Mouse (Mus musculus) hindbrain, embryonic 16.5 days (tissue): ENCODE measurements around the gene Siglec1. TPM values are rescaled to one million over a fixed set of nuclear protein-coding genes. Genes with fewer than 3 reads are reported as not detected.
"Not testable (repeated sequence)": the region's sequence is repeated elsewhere in the genome, so short reads cannot be mapped to it uniquely, and the experiment has no call there.

Source experiments
- ATAC-seq: fragments of 200-750 bp; cut with Nextera tagmentation; 2 replicates; pipeline ENCODE4 v1.8.0; 2017; ENCODE audit warnings: moderate TSS enrichment, moderate library complexity
- H3K27ac ChIP-seq: fragments of 300-500 bp; sonication (generic); 2 replicates; pipeline ENCODE4 v1.5.1; 2014; ENCODE audit warnings: low read depth, mild to moderate bottlenecking, control low read depth, low read length, moderate library complexity
- H3K27me3 ChIP-seq: fragments of 300-500 bp; sonication (generic); replicated peaks from 2 replicates; pipeline ENCODE4 v1.6.1; 2014; ENCODE audit warnings: low read length; ENCODE audit not compliant: control insufficient read depth, insufficient read depth
- H3K36me3 ChIP-seq: fragments of 300-500 bp; sonication (generic); 2 replicates; pipeline ENCODE4 v1.6.1; 2014; ENCODE audit warnings: mild to moderate bottlenecking, low read length, moderate library complexity, mixed read lengths; ENCODE audit not compliant: control insufficient read depth, insufficient read depth
- H3K4me1 ChIP-seq: fragments of 300-500 bp; sonication (generic); 2 replicates; pipeline ENCODE4 v1.6.1; 2014; ENCODE audit warnings: low read depth, low read length; ENCODE audit not compliant: control insufficient read depth, insufficient read depth
- H3K4me2 ChIP-seq: fragments of 300-500 bp; sonication (generic); 2 replicates; pipeline ENCODE4 v1.6.1; 2014; ENCODE audit warnings: mild to moderate bottlenecking, low read length, control low read depth, moderate library complexity
- H3K4me3 ChIP-seq: fragments of 300-500 bp; sonication (generic); 2 replicates; pipeline ENCODE4 v1.5.1; 2014; ENCODE audit warnings: mild to moderate bottlenecking, low read length, control low read depth, moderate library complexity
- H3K9ac ChIP-seq: fragments of 300-500 bp; sonication (generic); 2 replicates; pipeline ENCODE4 v1.6.1; 2014; ENCODE audit warnings: low read depth, mild to moderate bottlenecking, control low read depth, low read length, moderate library complexity
- H3K9me3 ChIP-seq: fragments of 300-500 bp; sonication (generic); 2 replicates; pipeline ENCODE4 v1.6.1; 2014; ENCODE audit warnings: mild to moderate bottlenecking, low read length, moderate library complexity; ENCODE audit not compliant: control insufficient read depth
- WGBS: fragments of 180-500 bp; shearing (Covaris S2); extraction: QIAGEN DNeasy Blood & Tissue Kit; methylation state at CpG from one replicate; pipeline ENCODE4 v1.1.7; 2014; 5-methylcytosine and 5-hydroxymethylcytosine counted together
- polyA plus RNA-seq: library from polyadenylated mRNA; unstranded; fragments of >200 nt; fragmentation: Nextera tagmentation; extraction: Ambion mirVana; gene quantifications from 2 replicates; pipeline ENCODE4 v1.2.1, GENCODE M21; 2015

The Siglec1 gene
- polyA plus RNA-seq, 1 experiment from 2014 or later, result 0.15 TPM

GRCm38 (mm10) chr2:131105061-131105460 lies 18.5 kb upstream of the Siglec1 start:
- not testable (repeated sequence) for H3K9ac ChIP-seq, H3K4me3 ChIP-seq, H3K9me3 ChIP-seq, H3K36me3 ChIP-seq, H3K4me2 ChIP-seq, ATAC-seq, H3K27me3 ChIP-seq, H3K27ac ChIP-seq, H3K4me1 ChIP-seq
- WGBS, result 72% methylated on average over 4 of the region's 4 CpGs

- no peak overlapping the region for H3K4me3 ChIP-seq
- no peaks in the 10 kb centered on the region for H3K4me1 ChIP-seq
- H3K27ac ChIP-seq, result no peak overlapping the region
- no peak overlapping the region for H3K4me2 ChIP-seq
- H3K9ac ChIP-seq, result no peak overlapping the region
- WGBS, result 84% methylated on average over 4 of the region's 4 CpGs
- H3K36me3 ChIP-seq, result no peaks in the 10 kb centered on the region
- H3K9me3 ChIP-seq, result no peaks in the 10 kb centered on the region
- ATAC-seq, result no peak
- H3K27me3 ChIP-seq, result no peaks in the 10 kb centered on the region
These were observed 17.5 kb upstream of the Siglec1 start for GRCm38 (mm10) chr2:131104021-131104420.

- Histone ChIP-seq H3K36me3 (no peaks in the 10 kb centered on the region), H3K4me3 (no peak overlapping the region), H3K9me3 (no peaks in the 10 kb centered on the region), H3K4me1 (no peaks in the 10 kb centered on the region), H3K27ac (no peak overlapping the region), H3K4me2 (no peak overlapping the region), H3K27me3 (no peaks in the 10 kb centered on the region), H3K9ac (no peak overlapping the region)
- 57% methylated on average over 3 of the region's 3 CpGs for WGBS
- no peak for ATAC-seq
These were observed 15.0 kb upstream of the Siglec1 start for GRCm38 (mm10) chr2:131101530-131101929.

DNA sequence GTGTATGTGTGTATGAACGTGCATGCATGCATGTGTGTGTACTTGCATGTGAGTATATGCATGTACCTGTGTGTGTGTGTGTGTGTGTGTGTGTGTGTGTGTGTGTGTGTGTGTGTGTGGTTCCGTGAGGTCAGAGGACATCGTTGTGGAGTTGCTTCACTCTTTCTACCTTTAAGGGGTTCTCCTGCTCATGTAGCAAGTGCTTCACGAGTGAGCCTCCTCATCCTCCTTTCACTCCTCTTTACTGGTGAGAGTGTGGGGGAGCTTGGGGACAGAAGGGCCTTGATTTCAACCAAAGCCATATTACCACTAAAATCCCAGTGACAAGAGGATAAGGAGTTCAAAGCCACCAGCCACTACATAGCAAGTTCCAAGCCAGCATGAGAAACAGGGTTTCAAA lies 10.5 kb upstream of the Siglec1 start:
- Histone ChIP-seq H3K27me3 (no peaks in the 10 kb centered on the region), H3K4me3 (no peak overlapping the region), H3K9me3 (no peaks in the 10 kb centered on the region), H3K4me2 (no peak overlapping the region), H3K4me1 (no peaks in the 10 kb centered on the region), H3K27ac (no peak overlapping the region), H3K9ac (no peak overlapping the region), H3K36me3 (no peaks in the 10 kb centered on the region)
- no peak for ATAC-seq
- 77% methylated on average over 4 of the region's 4 CpGs for WGBS

DNA sequence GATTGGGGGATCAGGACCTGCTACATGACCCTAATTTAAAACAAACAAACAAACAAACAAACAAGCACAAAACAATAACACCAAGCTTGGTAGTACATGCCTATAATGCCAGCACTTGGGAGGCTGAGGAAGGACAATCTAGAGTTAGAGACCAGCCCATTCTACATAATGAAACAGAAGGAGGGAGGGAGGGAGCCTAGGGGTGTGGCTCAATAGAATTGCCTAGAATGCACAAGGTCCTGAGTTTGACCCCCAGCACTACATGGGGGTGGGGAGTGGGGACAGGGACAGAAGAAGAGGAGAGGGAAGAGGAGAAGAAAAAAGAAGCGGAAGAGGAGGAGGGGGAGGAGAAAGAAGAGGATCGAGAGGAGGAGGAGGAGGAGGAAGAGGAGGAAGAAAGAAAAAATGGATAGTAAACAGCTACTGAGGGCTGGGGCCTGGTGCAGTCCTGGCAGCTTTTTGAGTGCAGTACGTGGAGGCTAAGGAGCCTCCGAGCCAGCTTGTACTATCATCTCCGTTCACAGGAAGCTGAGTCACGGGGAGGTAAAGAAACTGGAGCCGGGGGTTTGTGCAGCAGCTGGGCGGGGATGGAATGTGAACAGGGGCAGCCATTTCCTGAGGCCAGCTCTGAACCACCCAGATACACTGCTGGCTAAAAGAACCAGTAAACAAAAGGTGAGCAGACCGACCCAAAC lies 9.7 kb upstream of the Siglec1 start:
- no peak overlapping the region for H3K9ac ChIP-seq
- H3K4me1 ChIP-seq, result no peaks in the 10 kb centered on the region
- no peaks in the 10 kb centered on the region for H3K36me3 ChIP-seq
- WGBS, result 15% methylated on average over 9 of the region's 9 CpGs
- no peak overlapping the region for H3K27ac ChIP-seq
- no peaks in the 10 kb centered on the region for H3K27me3 ChIP-seq
- no peaks in the 10 kb centered on the region for H3K9me3 ChIP-seq
- H3K4me2 ChIP-seq, result no peak overlapping the region
- ATAC-seq, result peak; percentile 42
- H3K4me3 ChIP-seq, result no peak overlapping the region

GRCm38 (mm10) chr2:131094823-131095222 lies 8.3 kb upstream of the Siglec1 start:
- Histone ChIP-seq H3K27me3 (no peaks in the 10 kb centered on the region), H3K4me1 (no peaks in the 10 kb centered on the region), H3K27ac (no peak overlapping the region), H3K9me3 (no peaks in the 10 kb centered on the region), H3K4me3 (no peak overlapping the region), H3K9ac (no peak overlapping the region), H3K4me2 (no peak overlapping the region), H3K36me3 (no peaks in the 10 kb centered on the region)
- 0% methylated on average over 1 of the region's 1 CpGs for WGBS
- ATAC-seq, result peak; percentile 73

DNA sequence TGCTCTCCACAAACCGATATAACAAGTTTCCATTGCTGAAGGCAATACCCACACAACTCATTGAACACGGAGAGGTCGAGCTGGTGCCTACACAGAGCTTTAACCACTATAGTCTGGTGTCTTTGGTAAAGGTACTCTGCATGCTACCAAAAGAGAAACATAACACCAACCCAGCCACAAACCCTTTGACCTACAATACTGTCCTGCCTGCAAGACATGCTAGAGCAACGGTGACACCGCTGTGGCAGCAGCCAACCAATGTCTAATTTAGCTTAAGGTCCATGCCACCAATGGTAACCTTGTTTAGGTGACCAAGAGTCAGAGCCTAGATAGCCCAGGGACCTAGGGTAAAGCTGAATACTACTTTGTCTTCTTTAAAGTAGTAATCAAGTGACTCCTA lies 7.0 kb upstream of the Siglec1 start:
- no peaks in the 10 kb centered on the region for H3K27me3 ChIP-seq
- no peak overlapping the region for H3K9ac ChIP-seq
- no peak overlapping the region for H3K4me2 ChIP-seq
- ATAC-seq, result no peak
- H3K9me3 ChIP-seq, result no peaks in the 10 kb centered on the region
- H3K4me3 ChIP-seq, result no peak overlapping the region
- H3K27ac ChIP-seq, result no peak overlapping the region
- WGBS, result 89% methylated on average over 5 of the region's 5 CpGs
- H3K36me3 ChIP-seq, result no peaks in the 10 kb centered on the region
- no peaks in the 10 kb centered on the region for H3K4me1 ChIP-seq

DNA sequence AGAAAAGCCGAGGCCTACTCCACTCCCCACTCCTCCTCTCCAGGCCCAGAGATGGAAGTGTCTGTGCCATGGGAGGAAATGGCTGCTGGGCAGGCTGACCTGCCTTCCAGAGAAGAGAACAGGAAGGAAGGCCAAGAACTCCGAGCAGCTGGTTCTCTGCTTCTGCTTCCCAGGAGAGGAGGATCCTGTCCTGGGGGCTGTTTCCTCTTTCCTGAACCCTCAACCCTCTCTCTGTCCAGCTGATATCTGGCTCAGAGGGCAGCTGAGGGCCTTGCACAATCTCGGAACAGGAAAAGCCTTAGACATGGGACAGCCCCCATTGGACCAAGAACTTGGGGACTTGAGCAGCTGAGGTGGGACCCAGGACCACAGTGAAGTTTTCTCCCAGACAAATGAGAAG lies 4.3 kb upstream of the Siglec1 start:
- H3K36me3 ChIP-seq, result no peaks in the 10 kb centered on the region
- ATAC-seq, result no peak
- no peaks in the 10 kb centered on the region for H3K9me3 ChIP-seq
- H3K9ac ChIP-seq, result no peak overlapping the region
- H3K27ac ChIP-seq, result no peak overlapping the region
- no peak overlapping the region for H3K4me3 ChIP-seq
- no peaks in the 10 kb centered on the region for H3K4me1 ChIP-seq
- H3K4me2 ChIP-seq, result no peak overlapping the region
- WGBS, result 88% methylated on average over 3 of the region's 3 CpGs
- H3K27me3 ChIP-seq, result no peaks in the 10 kb centered on the region

- Histone ChIP-seq H3K27me3 (no peaks in the 10 kb centered on the region), H3K27ac (no peak overlapping the region), H3K9ac (no peak overlapping the region), H3K4me3 (no peak overlapping the region), H3K4me1 (no peaks in the 10 kb centered on the region), H3K36me3 (no peaks in the 10 kb centered on the region), H3K4me2 (no peak overlapping the region), H3K9me3 (no peaks in the 10 kb centered on the region)
- no peak for ATAC-seq
- 80% methylated on average over 1 of the region's 1 CpGs for WGBS
These were observed 3.1 kb upstream of the Siglec1 start for GRCm38 (mm10) chr2:131089634-131090033.

- Histone ChIP-seq H3K27me3 (no peaks in the 10 kb centered on the region), H3K4me1 (no peaks in the 10 kb centered on the region), H3K36me3 (no peaks in the 10 kb centered on the region), H3K27ac (no peak overlapping the region), H3K9ac (no peak overlapping the region), H3K9me3 (no peaks in the 10 kb centered on the region), H3K4me2 (no peak overlapping the region), H3K4me3 (no peak overlapping the region)
- 74% methylated on average over 4 of the region's 4 CpGs for WGBS
- no peak for ATAC-seq
These were observed 2.0 kb upstream of the Siglec1 start for GRCm38 (mm10) chr2:131088581-131088980.
